Mouse (Mus musculus) common myeloid progenitor, adult 5-6 weeks (primary cell): ENCODE results near the gene Fyn. TPM values are rescaled to one million over a fixed set of nuclear protein-coding genes. Genes with fewer than 3 reads are reported as not detected.

Source experiments
- ATAC-seq: replicated peaks from 2 replicates; pipeline ENCODE4 v1.8.0; 2016; ENCODE audit warnings: low read depth, mild to moderate bottlenecking, moderate TSS enrichment, inconsistent platforms; ENCODE audit not compliant: poor library complexity, severe bottlenecking
- total RNA-seq: library from RNA; stranded (forward); fragments of 200-1000, 187-1606 nt; gene quantifications from 2 replicates; pipeline ENCODE4 v1.2.3, GENCODE M21; 2017

The Fyn gene
- total RNA-seq, 1 experiment from 2014 or later: 37.6 TPM

- no peak for ATAC-seq
Measured at GRCm38 (mm10) chr10:39522857-39523614, 154.4 kb downstream of the Fyn start.

DNA sequence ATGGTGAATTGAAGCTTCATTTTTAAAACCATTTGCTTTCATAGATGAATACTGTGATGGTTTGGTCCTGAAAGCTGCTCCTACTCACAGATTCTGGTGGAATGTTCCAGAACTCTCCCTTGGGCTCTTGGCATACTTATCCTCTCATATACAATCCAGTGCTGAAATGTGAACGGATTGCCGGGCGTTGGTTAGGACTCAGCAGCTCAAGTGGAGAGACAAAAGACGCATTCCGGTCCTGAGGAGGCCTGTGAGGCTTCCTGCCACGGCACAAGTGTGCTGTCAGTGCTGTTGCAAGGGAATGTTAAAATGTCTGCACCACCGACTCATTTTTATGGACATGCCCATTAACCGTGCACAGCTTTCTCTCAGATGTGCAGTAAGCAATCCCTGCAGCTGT lies 155.7 kb downstream of the Fyn start:
- no peak for ATAC-seq

- ATAC-seq: no peak
Measured at GRCm38 (mm10) chr10:39525431-39525830, 156.8 kb downstream of the Fyn start.

DNA sequence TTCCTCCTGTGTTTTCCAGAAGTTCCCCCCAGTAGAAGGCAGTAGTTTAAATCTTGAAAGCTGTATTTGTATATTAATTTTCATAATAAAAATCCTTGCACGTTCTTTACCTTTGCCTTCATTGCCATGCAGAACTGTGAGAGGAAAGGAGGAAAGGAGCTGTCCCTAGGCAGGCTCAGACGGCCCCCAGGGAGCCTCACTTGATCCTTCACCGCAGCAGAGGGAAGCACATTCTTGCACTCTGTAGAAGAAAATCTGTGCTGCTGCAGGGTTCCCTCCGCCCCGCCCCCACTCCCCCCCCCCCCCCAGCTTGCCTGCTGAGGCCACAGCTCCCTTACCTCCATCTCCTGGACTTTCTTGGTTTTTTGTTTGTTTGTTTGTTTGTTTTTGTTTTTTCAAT lies 158.5 kb downstream of the Fyn start:
- no peak for ATAC-seq

- ATAC-seq: no peak
Measured at GRCm38 (mm10) chr10:39529179-39529578, 160.5 kb downstream of the Fyn start.

DNA sequence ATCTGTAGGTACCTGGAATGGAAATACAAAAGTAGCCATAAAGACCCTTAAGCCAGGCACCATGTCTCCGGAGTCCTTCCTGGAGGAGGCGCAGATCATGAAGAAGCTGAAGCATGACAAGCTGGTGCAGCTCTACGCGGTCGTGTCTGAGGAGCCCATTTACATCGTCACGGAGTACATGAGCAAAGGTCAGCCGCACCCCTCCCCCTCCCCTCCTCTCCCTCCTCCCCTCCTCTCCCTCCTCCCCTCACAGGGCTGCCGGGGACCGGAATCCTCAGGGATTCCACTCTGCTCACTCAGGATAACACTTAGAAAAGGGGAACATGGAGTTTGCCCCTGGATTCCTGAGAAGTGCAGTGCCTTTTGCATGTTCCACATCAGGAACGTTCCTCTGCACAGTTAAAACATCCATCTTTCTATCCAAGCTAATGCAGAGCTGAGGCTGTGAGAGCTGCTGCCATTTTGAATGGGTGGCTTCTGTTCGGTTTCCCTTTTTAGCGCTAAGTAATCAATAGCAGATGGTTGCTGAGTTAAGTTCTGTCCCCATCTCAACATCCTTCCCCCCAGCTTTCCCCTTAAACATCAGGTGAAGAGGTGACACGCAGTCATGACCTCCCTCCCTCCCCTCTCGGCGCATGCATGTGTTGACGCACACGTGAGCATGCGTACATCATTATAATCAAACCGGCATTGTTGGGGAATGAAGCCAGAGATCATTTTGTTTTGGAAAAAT lies 163.5 kb downstream of the Fyn start:
- ATAC-seq: no peak

- no peak for ATAC-seq
Measured at GRCm38 (mm10) chr10:39532823-39533222, 164.2 kb downstream of the Fyn start.

DNA sequence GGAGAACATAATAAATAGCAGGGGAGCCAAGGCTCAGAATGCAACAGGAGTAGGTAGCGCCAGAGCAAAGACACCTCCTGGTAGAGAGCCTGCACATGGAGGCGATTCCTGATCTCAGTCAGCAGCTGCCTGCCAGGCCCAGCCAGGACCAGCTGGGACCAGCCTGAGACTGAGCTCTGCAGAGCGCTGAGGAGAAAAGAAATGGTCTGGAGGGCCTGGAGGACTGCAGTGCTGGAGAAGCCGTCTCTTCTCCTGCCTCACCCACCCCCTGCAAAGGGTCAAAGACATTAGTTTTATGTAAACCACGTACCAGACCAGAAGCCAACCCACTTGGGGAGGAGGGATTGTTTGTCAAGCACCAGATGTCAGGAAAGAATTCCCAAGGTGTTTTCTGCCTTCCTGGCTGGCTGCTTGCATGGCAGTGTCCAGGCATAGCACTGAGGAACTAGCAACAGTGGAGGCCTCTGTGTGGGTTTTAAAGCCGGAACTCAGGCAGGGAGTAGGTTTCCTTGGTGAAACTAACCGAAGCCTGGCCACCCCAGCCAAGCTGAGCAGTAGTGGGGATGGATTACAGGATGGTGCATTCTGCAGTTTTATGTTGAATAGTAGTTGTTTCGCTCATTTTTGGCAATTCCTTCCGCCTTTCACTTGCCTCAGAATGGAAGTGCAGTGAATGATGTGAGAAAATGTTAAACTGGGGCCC lies 165.8 kb downstream of the Fyn start:
- no peak for ATAC-seq

GRCm38 (mm10) chr10:39535347-39535746 lies 166.7 kb downstream of the Fyn start:
- ATAC-seq: no peak

DNA sequence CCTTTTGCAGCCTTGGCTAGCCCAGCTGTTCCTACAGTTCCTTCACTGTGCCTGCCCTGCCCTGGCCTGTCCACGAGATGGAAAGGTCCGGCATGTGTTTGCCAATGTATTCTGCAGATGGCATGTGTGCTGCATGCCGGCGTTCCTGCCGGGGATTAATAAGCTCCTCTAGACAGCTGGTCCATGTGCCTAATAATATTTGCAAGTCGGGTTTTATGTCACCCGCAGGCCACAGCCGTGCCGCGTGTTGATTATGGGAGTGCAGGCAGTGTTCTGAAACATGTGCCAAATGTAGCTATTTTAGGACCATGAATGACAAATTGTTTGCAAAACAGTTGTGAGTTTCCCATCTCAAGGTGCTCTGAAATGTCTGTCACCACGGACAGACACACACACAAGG lies 167.6 kb downstream of the Fyn start:
- ATAC-seq: no peak

GRCm38 (mm10) chr10:39540012-39540647 lies 171.5 kb downstream of the Fyn start:
- ATAC-seq: peak; percentile 62

DNA sequence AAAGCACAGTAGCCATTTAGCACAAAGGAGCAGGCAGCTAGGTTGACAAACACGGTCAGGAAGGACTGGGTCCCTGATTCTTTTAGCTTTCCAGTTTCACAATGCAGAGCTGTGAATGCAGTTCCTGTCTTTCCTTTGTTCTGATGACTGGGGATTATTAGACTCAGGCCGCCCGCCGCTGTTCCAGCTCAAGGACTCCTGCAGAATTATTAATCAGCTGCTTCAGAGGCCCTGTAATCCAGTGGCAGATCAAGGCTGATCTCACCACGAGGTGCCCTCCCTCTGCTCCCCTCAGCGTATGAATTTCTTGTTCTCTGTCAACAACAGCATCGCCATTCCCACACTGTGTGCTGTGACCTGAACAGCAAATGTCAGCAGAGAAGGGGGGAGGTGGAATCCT lies 172.3 kb downstream of the Fyn start:
- no peak for ATAC-seq

DNA sequence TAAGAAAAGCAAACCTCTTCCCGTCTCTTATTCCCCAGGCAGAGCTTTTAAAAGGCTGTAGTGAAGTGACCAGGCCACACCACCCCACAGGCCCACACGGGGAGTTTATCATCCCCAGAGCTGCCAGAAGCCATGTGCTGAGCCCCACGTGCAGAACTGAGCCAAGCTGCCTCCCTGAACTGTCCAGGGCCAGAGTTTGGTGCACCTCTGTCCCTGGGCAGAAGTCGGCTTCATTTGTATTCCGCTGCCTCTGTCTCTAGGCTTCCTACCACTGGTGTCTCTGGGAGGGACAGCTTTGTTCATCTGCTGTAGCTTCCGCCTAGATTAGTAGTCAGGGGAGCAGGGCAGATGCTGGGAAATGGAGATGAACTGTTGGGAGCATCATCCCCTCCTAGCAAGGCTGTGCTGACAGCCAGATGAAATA lies 172.8 kb downstream of the Fyn start:
- no peak for ATAC-seq

DNA sequence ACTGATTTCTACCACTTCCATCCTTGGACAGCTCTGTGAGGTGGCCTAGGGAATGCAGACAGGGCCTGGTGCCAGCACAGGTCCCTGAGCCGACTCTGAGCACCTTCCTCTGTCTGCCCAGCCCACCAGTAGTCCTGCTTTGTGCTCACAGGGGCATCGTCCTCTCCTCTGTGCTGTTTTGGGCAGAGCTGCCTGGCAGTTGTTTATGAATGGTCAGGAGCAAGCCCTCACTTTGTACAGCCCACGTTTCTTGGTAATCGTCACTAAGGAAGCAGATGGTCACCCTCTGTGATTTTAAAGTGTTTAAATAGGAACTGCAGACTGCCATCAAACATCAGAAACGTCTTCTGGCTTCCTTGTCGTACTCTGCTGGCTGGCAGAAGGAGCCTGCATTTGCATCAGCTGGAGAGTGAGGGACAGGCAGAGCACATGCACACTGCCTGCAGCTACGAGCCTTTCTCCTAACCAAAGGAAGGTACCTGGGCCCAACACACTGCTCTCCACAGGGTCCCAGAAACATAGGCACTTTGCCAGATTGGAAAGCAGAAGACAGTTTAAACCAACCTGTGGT lies 173.4 kb downstream of the Fyn start:
- peak; percentile 54 for ATAC-seq

DNA sequence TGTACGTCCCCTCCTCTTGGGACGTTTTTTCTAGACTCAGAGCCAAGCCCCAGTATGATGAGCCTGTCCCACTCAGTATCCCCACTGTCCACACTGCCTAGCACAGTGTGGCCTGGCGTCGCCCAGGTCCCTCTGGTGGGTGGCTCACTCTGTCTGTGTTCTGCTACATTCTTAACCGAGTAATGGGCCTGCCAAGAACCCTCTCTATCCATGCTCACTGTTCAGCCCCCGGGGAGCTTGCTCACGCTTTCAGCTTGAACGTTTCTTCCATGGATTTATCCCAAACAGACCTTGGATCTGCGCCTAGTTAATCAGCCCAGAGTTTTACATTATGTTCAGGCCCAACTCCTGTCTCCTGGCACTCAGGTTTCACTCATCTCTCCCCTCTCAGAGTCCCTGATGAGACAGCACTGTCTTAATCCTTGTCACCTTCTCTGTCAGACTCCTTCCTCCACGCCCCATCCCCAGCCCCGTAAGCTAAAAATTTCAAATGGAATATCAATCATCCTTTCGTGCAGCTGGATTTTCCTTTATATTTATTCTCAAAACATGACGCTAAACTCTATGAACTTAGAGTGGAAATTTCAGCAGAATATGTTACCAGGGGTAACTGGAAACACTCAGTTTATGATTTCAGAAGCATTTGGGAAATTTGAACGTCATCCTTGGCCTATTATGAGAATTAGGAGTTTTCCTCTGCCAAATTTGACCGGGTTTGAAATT lies 174.0 kb downstream of the Fyn start:
- ATAC-seq: no peak

DNA sequence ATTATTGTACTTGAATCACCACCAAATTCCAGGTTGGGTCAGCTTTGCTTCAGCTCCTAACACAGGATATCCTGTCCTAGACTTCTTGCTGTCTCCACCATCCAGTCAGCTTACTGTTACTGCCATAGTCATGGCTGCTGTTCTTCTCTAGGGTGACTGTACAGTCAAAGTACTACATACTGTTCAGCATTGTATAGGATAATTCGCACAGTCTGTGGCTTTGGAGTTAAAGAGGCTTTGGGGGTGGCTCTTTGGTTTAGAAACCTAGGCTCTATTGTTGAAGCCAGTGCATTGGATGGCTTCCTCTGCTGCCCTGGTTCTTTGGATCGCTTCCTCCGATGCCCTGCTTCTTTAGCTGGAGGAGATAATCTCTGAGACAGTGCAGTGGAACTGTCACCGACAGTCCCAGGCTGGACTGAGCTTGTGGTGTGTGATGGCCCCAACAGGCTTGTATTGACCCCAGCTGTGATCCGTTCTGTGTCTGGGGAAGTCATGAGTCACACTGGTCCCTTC lies 174.7 kb downstream of the Fyn start:
- no peak for ATAC-seq

DNA sequence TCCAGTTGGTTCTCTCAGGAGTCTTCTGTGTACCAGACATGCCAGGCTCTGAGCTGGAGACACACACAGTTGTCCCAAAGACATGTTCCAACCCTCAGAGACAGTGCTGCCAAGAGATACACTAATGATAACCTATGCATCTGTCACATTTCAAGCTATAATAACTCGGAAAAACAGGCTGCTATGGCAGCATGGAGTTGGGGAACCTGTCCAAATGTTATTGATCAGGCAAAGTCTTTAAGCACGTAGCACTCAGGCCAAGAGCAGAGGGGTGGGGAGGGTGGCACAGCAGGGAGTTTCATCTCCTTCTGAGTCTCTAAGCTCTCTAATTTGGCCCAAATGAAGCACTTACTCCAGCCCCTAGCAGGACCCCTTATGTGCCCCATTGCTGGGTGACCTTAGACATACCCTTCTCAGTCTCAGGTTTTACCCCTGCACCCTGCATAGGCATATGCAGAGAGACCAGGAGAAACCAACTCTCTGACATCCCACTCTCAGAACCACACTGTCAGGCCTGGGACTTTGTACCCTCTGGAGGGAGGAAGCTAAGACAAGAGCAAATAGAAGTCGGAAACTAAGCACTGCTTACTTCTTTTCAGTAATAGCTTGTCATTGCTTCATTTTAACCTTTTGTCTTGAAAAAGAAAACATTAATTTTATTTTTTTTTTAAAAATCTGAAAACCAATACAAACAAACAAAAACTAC lies 178.9 kb downstream of the Fyn start:
- no peak for ATAC-seq

DNA sequence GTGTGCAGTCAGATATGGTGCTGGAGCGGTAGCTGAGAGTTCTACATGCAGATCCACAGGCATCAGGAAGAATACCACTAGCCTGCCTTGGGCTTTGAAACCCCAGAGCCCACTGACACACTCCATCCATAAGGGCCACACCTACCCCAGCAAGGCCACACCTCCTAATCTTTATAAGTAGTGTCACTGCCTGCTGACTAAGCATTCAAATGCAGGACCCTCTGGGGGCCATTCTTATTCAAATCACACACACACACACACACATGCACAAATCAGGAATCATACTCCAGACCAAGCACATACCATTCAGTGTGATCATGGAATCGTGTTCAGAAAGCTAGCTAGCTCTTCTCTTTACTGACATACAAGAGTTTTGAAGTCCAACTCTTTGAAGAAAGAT lies 182.1 kb downstream of the Fyn start:
- no peak for ATAC-seq

DNA sequence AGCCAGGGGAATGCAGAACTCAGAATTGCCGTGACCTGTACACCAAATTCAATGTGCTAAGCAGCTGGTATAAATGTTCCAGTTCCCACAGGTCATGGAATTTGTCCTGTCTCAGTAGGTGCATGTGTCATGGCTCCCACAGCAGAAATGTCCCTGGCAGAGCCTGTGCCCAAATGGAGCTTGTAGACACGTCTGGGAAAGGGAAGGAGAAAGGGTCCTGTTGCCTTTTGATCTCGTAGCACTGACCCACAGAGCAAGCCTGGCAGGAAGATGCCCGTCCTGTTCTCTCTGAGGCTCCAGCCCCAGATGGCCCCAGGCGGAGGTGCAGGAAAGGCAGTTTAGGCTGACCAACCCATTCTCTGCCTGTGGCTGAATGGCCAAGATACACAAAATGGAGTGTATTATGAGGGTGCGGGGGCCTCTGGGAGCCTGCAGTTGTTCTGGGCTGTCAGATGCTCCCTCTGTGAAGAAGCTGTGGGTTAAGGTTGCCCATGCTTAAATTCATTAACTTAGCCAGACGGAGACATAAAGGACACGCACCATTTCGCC lies 183.1 kb downstream of the Fyn start:
- ATAC-seq: no peak
